Mouse (Mus musculus): ENCODE measurements around the gene Chmp2a. TPM values are rescaled to one million over a fixed set of nuclear protein-coding genes. Genes with fewer than 3 reads are reported as not detected.

Chmp2a gene
- polyA plus RNA-seq, 1 experiment from 2014 or later: 169 TPM

DNA sequence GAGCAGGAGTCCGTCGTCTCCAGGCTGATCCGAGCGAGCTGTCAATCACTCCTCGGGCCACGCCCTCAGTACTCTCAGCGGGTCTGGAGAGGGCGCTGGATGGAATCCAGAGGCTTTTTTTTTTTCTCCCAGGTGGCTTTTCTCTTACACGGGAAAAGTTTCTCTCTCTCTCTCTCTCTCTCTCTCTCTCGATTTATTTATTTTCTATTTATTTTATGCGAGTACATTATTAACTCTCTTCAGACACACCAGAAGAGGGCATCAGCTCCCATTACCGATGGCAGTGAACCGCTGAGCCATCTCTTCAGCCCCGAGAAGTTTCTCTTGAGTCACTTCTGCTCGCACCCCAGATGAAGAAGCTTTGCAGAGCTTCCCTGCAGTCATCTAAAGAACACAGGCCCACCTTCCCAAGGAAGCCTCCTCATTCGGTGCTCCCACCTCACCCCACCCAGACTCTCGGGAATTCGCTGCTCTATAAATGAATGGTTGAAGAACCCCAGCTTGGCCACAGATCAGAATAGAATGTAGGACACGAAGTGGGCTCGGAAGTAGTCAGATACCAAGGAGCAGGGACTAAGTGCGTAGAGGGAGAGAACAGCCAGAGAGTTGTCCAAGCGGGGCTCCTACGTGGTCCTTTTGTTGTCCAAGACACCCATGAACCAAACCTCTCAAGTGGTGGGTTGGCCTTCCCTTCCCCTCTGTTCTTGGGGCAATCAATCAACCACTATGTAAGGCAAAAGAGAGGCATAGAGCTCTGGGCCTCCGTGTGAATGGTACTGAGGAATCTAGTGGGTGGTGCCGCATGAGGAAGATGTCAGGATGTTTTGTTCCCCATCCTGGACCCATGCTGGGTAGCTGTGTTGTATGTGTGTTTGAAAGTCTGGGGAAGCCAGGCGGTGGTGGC, 24.4 kb downstream of the Chmp2a start, which contains the start of gene Zbtb45:
Gene Zbtb45, minus strand, starts transcription at position 30 of the 904 bp plus-strand sequence.
- peak within 1 kb of the TSS; percentile 70 for H3K4me3 ChIP-seq (ENCODE audit: low read depth, low read length)
- no peak for DNase-seq (ENCODE audit: low spot score)

DNA sequence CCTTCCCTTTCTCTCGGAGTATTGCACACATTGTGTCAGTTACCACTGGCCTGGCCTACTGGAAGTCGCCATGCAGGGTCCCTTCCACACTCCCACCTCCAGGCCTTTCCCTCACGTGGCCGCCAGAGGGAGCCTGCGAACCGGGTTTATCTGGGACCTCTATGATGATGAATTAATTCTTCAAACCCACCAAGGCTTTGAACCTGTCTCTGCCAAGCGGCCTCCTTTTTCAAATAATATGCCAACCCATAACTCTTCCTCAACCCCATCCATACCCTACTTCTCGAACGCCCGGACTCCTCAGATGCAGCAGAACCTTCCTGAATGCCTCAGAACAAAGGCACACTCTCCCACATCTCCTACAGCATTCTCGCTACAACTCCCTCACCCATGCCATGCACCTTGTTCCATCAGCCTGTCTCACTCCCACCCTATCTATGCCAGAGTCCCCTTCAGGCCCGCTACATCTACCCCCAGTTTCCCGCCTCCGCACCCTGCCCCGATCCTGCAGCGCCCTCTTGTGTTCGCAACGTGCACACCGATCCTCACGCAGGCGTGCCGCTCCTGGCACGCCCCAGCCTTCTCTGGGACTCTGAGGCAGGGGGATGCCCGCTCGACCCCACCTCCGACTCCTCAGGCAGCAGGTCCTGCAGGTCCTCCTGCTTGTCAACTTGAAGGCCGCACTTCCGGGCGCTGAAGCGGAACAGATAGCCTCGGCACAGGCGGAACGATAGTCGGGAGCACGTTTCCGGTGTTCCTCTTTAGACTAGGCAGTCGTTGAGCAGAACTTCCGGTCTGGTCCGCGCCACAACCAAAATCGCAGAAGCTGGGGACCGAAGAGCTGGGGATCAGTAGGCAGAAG, 25.2 kb downstream of the Chmp2a start:
- Histone ChIP-seq H3K4me3 (ENCODE audit: low read depth, low read length) (peak overlapping the region; percentile 70), H3K27ac (replicated peaks; ENCODE audit: low read depth, low read length) (peak overlapping the region; percentile 96), H3K9ac (ENCODE audit: low read depth, low read length) (peak overlapping the region; percentile 86), H3K4me2 (ENCODE audit: low read depth, low read length) (peak overlapping the region; percentile 86), H3K4me1 (ENCODE audit: control insufficient read depth, insufficient read depth, low read length) (peaks cover 9% of the 10 kb centered on the region), H3K27me3 (replicated peaks; ENCODE audit: control insufficient read depth, insufficient read depth, low read length) (no peaks in the 10 kb centered on the region), H3K9me3 (ENCODE audit: control insufficient read depth, low read length) (no peaks in the 10 kb centered on the region), H3K36me3 (ENCODE audit: control insufficient read depth, insufficient read depth, low read length) (peaks cover 29% of the 10 kb centered on the region)
- WGBS: under 1% methylated on average over 42 of the region's 42 CpGs
- ATAC-seq (ENCODE audit: low read depth): peak; percentile 92
- DNase-seq (ENCODE audit: low spot score): peak; percentile 98

More for the DNA sequence above, 24.4 kb downstream of the Chmp2a start, which contains the start of gene Zbtb45:
- Histone ChIP-seq H3K27ac (replicated peaks; ENCODE audit: low read depth, low read length) (peak within 1 kb of the TSS; percentile 96), H3K36me3 (ENCODE audit: control insufficient read depth, insufficient read depth, low read length) (peaks cover 27% of the 10 kb centered on the region), H3K4me2 (ENCODE audit: low read depth, low read length) (peak within 1 kb of the TSS; percentile 86), H3K9ac (ENCODE audit: low read depth, low read length) (peak within 1 kb of the TSS; percentile 86), H3K27me3 (replicated peaks; ENCODE audit: control insufficient read depth, insufficient read depth, low read length) (no peaks in the 10 kb centered on the region), H3K9me3 (ENCODE audit: control insufficient read depth, low read length) (no peaks in the 10 kb centered on the region), H3K4me1 (ENCODE audit: control insufficient read depth, insufficient read depth, low read length) (peaks cover 9% of the 10 kb centered on the region)
- WGBS: 23% methylated on average over 24 of the region's 26 CpGs
- no peak for ATAC-seq (ENCODE audit: low read depth)

DNA sequence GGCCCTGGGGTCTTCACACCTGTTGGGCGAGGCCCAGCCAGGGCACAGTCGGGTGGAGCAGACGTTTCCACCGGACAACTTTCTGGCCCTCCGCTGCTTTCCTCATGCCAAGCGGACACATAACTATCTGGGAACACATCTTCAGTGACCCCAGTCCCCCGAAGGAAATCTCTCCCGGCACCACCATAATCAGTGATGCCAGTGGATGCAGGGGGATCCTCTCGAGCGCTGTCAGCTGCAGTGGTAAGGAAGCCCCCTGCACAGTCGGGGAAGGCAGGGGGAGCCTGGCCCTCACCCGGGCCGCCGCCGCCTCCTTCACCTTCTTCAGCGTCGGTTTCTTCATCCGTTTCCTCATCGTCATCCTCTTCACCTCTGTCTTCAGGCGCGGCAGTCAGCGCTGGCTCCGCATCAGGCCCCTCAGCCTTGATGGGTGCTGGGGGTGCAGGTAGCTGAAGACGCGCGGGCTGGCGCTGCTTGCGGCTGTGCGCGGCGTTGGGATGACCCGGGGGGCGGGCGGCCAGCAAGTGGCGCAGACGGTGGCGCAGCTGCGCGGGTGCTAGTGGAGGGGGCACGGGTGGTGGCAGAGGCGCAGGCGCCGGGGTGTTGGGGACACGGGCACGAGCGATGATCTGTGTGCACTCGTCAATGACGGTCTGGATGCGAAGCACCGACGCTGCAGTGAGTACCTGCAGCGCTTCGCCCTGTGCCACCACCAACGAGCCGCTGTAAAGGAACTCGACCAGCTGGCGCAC, 27.1 kb downstream of the Chmp2a start:
- peaks cover 29% of the 10 kb centered on the region for H3K36me3 ChIP-seq (ENCODE audit: control insufficient read depth, insufficient read depth, low read length)
- H3K27ac ChIP-seq (replicated peaks; ENCODE audit: low read depth, low read length): no peak overlapping the region
- no peaks in the 10 kb centered on the region for H3K9me3 ChIP-seq (ENCODE audit: control insufficient read depth, low read length)
- DNase-seq (ENCODE audit: low spot score): no peak
- 57% methylated on average over 50 of the region's 57 CpGs for WGBS
- no peak overlapping the region for H3K4me3 ChIP-seq (ENCODE audit: low read depth, low read length)
- no peak overlapping the region for H3K4me2 ChIP-seq (ENCODE audit: low read depth, low read length)
- no peaks in the 10 kb centered on the region for H3K27me3 ChIP-seq (replicated peaks; ENCODE audit: control insufficient read depth, insufficient read depth, low read length)
- no peak for ATAC-seq (ENCODE audit: low read depth)
- no peak overlapping the region; the same call in 1 of the 2 replicates for H3K9ac ChIP-seq (ENCODE audit: low read depth, low read length)
- peaks cover 9% of the 10 kb centered on the region for H3K4me1 ChIP-seq (ENCODE audit: control insufficient read depth, insufficient read depth, low read length)

DNA sequence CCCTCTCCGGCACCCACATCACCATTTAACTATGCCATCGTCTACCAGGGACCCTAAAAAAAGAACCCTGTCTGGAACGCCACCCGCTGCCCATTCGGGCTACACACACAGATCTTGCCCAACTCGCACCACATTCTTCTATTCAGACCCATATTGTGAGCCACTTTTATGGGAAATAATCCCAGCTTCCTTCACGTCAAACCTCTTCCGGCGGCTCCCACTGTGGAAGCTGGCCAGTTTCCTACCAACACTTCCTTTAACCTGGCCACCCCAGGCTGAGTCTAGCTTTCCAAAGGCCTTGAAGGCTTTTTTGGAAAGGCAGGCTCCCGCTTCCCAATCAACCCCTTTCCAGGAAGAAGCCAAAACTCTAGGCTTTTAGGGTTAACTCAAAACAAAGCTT, 28.1 kb downstream of the Chmp2a start:
- no peak overlapping the region for H3K27ac ChIP-seq (replicated peaks; ENCODE audit: low read depth, low read length)
- DNase-seq (ENCODE audit: low spot score) (no peak), ATAC-seq (ENCODE audit: low read depth) (no peak)
- no peaks in the 10 kb centered on the region for H3K27me3 ChIP-seq (replicated peaks; ENCODE audit: control insufficient read depth, insufficient read depth, low read length)
- H3K4me3 ChIP-seq (ENCODE audit: low read depth, low read length): no peak overlapping the region
- H3K9me3 ChIP-seq (ENCODE audit: control insufficient read depth, low read length): no peaks in the 10 kb centered on the region
- peaks cover 29% of the 10 kb centered on the region for H3K36me3 ChIP-seq (ENCODE audit: control insufficient read depth, insufficient read depth, low read length)
- no peak overlapping the region for H3K4me2 ChIP-seq (ENCODE audit: low read depth, low read length)
- H3K4me1 ChIP-seq (ENCODE audit: control insufficient read depth, insufficient read depth, low read length): peaks cover 9% of the 10 kb centered on the region
- WGBS: 87% methylated on average over 10 of the region's 10 CpGs
- no peak overlapping the region for H3K9ac ChIP-seq (ENCODE audit: low read depth, low read length)

DNA sequence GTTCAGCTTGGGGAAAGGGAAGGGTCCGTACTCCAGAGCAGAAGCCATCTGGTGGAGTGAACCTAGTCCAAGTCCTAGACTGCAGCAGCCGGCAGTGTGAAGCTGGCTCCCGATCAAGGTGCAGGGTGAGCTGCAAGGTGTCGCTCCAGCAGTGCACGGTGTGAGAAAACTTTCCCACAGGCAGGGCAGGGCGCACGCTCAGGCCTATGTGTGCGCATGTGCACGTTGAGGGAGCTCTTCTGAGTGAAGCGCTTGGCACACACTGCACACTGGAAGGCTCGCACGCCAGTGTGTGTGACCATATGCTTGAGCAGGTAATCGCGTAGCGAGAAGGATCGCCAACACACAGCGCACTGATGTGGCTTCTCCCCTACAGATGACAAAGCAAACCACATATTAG, 28.6 kb downstream of the Chmp2a start:
- no peak for ATAC-seq (ENCODE audit: low read depth)
- H3K4me3 ChIP-seq (ENCODE audit: low read depth, low read length): no peak overlapping the region

DNA sequence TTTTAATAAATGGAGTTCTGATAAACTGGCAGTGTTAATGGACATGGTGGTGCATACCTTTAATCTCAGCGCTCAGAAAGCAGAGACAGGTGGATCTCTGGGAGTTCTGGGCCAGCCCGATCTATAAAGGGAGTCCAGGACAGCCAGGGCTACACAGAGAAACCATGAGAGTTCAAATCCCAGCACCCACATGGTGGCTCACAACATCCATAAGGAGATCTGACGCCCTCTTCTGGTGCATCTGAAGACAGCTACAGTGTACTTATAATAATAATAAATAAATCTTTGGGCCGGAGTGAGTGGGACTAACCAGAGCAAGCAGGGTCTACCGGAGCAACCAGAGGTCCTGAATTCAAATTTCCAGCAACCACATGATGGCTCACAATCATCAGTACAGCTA, 31.2 kb downstream of the Chmp2a start:
- Histone ChIP-seq H3K4me1 (ENCODE audit: control insufficient read depth, insufficient read depth, low read length) (0 out of 2 replicates have a peak, but pooled peaks cover 2% of the 10 kb centered on the region), H3K36me3 (ENCODE audit: control insufficient read depth, insufficient read depth, low read length) (peaks cover 29% of the 10 kb centered on the region), H3K9ac (ENCODE audit: low read depth, low read length) (no peak overlapping the region), H3K4me3 (ENCODE audit: low read depth, low read length) (no peak overlapping the region), H3K4me2 (ENCODE audit: low read depth, low read length) (no peak overlapping the region), H3K27me3 (replicated peaks; ENCODE audit: control insufficient read depth, insufficient read depth, low read length) (no peaks in the 10 kb centered on the region), H3K27ac (replicated peaks; ENCODE audit: low read depth, low read length) (no peak overlapping the region), H3K9me3 (ENCODE audit: control insufficient read depth, low read length) (no peaks in the 10 kb centered on the region)
- ATAC-seq (ENCODE audit: low read depth): no peak
- DNase-seq (ENCODE audit: low spot score): no peak
- WGBS: 73% methylated on average over 5 of the region's 5 CpGs

More for the DNA sequence above, 28.6 kb downstream of the Chmp2a start:
- no peak for DNase-seq (ENCODE audit: low spot score)
- peaks cover 9% of the 10 kb centered on the region for H3K4me1 ChIP-seq (ENCODE audit: control insufficient read depth, insufficient read depth, low read length)
- peaks cover 29% of the 10 kb centered on the region for H3K36me3 ChIP-seq (ENCODE audit: control insufficient read depth, insufficient read depth, low read length)
- no peak overlapping the region for H3K4me2 ChIP-seq (ENCODE audit: low read depth, low read length)
- WGBS: 87% methylated on average over 17 of the region's 17 CpGs
- no peaks in the 10 kb centered on the region for H3K9me3 ChIP-seq (ENCODE audit: control insufficient read depth, low read length)
- H3K9ac ChIP-seq (ENCODE audit: low read depth, low read length): no peak overlapping the region
- H3K27ac ChIP-seq (replicated peaks; ENCODE audit: low read depth, low read length): no peak overlapping the region
- no peaks in the 10 kb centered on the region for H3K27me3 ChIP-seq (replicated peaks; ENCODE audit: control insufficient read depth, insufficient read depth, low read length)

DNA sequence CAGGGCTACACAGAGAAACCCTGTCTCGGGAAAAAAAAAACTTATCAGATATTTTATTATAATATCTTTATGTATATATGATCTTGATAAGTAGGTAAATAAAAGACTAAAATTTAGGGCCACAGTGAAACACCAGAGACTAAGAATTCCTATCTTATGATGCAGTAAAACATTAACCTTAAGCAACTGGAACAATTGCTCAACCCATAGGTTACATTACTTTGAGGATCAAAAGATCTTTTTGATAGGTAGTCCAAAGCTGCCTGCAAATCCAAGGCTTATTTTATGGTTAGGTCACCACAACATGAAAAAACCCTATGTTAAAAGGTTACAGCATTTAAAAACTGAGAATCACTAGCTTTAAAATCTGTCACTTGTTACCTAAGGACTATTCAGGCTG, 33.0 kb downstream of the Chmp2a start:
- H3K9ac ChIP-seq (ENCODE audit: low read depth, low read length): no peak overlapping the region
- H3K4me3 ChIP-seq (ENCODE audit: low read depth, low read length): no peak overlapping the region
- H3K4me2 ChIP-seq (ENCODE audit: low read depth, low read length): no peak overlapping the region
- no peaks in the 10 kb centered on the region for H3K9me3 ChIP-seq (ENCODE audit: control insufficient read depth, low read length)
- no peak for ATAC-seq (ENCODE audit: low read depth)
- peaks cover 14% of the 10 kb centered on the region for H3K36me3 ChIP-seq (ENCODE audit: control insufficient read depth, insufficient read depth, low read length)
- 66% methylated on average over 1 of the region's 1 CpGs for WGBS
- no peak for DNase-seq (ENCODE audit: low spot score)
- no peaks in the 10 kb centered on the region for H3K4me1 ChIP-seq (ENCODE audit: control insufficient read depth, insufficient read depth, low read length)
- H3K27ac ChIP-seq (replicated peaks; ENCODE audit: low read depth, low read length): no peak overlapping the region
- no peaks in the 10 kb centered on the region for H3K27me3 ChIP-seq (replicated peaks; ENCODE audit: control insufficient read depth, insufficient read depth, low read length)

DNA sequence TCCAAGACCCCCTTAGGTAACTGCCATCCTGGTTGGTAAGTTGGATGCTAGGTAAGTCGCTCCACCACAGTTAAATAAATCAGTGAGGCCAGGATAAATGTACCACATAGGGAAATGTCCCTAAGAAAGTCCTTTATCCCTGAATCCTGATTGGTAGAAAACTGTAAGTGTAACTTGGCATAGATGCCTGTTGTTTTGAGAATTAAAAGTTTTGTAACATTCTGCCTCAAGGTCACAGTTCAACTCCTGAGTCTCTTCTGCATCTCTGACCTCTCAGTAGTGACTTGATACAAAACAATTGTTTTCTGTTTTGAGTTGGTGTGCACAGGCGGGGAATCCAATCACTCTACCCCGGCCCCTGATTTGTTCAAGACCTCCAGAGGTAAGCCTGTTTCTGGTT, 35.8 kb downstream of the Chmp2a start, which contains the start of gene Trim28:
Gene Trim28, plus strand, starts transcription at position 264 of the 400 bp plus-strand sequence.
- no peak within 1 kb of the TSS for H3K27ac ChIP-seq (replicated peaks; ENCODE audit: low read depth, low read length)
- ATAC-seq (ENCODE audit: low read depth) (no peak), DNase-seq (ENCODE audit: low spot score) (no peak)
- H3K9ac ChIP-seq (ENCODE audit: low read depth, low read length): no peak within 1 kb of the TSS
- 75% methylated on average over 3 of the region's 3 CpGs for WGBS
- H3K4me3 ChIP-seq (ENCODE audit: low read depth, low read length): no peak within 1 kb of the TSS
- no peaks in the 10 kb centered on the region for H3K36me3 ChIP-seq (ENCODE audit: control insufficient read depth, insufficient read depth, low read length)
- no peaks in the 10 kb centered on the region for H3K9me3 ChIP-seq (ENCODE audit: control insufficient read depth, low read length)
- H3K4me2 ChIP-seq (ENCODE audit: low read depth, low read length): no peak within 1 kb of the TSS
- no peaks in the 10 kb centered on the region for H3K27me3 ChIP-seq (replicated peaks; ENCODE audit: control insufficient read depth, insufficient read depth, low read length)
- H3K4me1 ChIP-seq (ENCODE audit: control insufficient read depth, insufficient read depth, low read length): no peaks in the 10 kb centered on the region
